Mouse (Mus musculus) cerebellum, adult 11 months (tissue): Measurements from ENCODE around the gene Spdya.
"Not testable (repeated sequence)": the region's sequence is repeated elsewhere in the genome, so short reads cannot be mapped to it uniquely, and the experiment has no call there.

Experiments
- DNase-seq: peaks from one replicate; pipeline ENCODE4 v3.0.0; 2022

Spdya gene

GRCm38 (mm10) chr17:71636786-71637185 is 84.9 kb downstream of the Spdya start:
- no peak for DNase-seq

- no peak for DNase-seq
These were observed 85.9 kb downstream of the Spdya start for GRCm38 (mm10) chr17:71637750-71638265.

DNA sequence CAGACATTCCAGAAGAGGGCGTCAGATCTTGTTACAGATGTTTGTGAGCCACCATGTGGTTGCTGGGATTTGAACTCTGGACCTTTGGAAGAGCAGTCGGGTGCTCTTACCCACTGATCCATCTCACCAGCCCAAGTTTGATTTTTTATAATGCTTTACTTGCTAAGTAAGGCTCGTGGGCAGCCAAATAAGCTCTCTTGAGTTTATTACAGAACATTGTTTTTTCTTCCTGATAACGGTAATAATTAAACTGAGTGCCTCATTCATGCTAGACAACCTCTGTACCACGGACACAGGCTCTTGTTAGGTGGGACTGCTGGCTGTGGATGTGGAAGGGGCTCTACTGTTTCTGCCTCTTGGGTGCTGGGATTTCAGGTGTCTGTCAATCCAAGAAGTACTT is 87.2 kb downstream of the Spdya start:
- DNase-seq: not testable (repeated sequence)
